Mouse (Mus musculus): ENCODE results near the gene Gclc. TPM values are rescaled to one million over a fixed set of nuclear protein-coding genes. Genes with fewer than 3 reads are reported as not detected.

The Gclc gene
- total RNA-seq (2021): 10 to 100 TPM in 1 of 2 experiments, 1 to 10 TPM in 1; 9.1 to 10.6 TPM
- long read RNA-seq, experiment 1, transcript Gclc-201 (16 exons, 3,423 nt): major isoform, 10 of 15 reads
- long read RNA-seq, experiment 1, partial matches to known transcripts: 0 of 15 reads
- long read RNA-seq, experiment 1, other reads (novel, unspliced or antisense): 5 of 15 reads
- long read RNA-seq, experiment 2, transcript Gclc-201 (16 exons, 3,423 nt): major isoform, 15 of 21 reads
- long read RNA-seq, experiment 2, partial matches to known transcripts: 1 of 21 reads
- long read RNA-seq, experiment 2, other reads (novel, unspliced or antisense): 5 of 21 reads

GRCm38 (mm10) chr9:77753853-77754727 is at the start of gene Gclc:
Gene Gclc, plus strand, starts transcription at chr9:77754535.
- DNase-seq (ENCODE audit: low spot score): peak; percentile 89

GRCm38 (mm10) chr9:77706515-77706914 is 47.8 kb upstream of the Gclc start:
- DNase-seq (ENCODE audit: low spot score): no peak

- no peak for DNase-seq (ENCODE audit: low spot score)
These were observed 46.7 kb upstream of the Gclc start for GRCm38 (mm10) chr9:77707433-77708139.

GRCm38 (mm10) chr9:77708950-77709349 is 45.4 kb upstream of the Gclc start:
- no peak for DNase-seq (ENCODE audit: low spot score)

- DNase-seq (ENCODE audit: low spot score): no peak
These were observed 43.2 kb upstream of the Gclc start for GRCm38 (mm10) chr9:77711021-77711569.

GRCm38 (mm10) chr9:77712816-77713215 is 41.5 kb upstream of the Gclc start:
- DNase-seq (ENCODE audit: low spot score): no peak

GRCm38 (mm10) chr9:77713301-77713700 is 41.0 kb upstream of the Gclc start:
- no peak for DNase-seq (ENCODE audit: low spot score)

- DNase-seq (ENCODE audit: low spot score): no peak
These were observed 39.1 kb upstream of the Gclc start for GRCm38 (mm10) chr9:77715262-77715661.

- DNase-seq (ENCODE audit: low spot score): no peak
These were observed 38.3 kb upstream of the Gclc start for GRCm38 (mm10) chr9:77716009-77716408.

GRCm38 (mm10) chr9:77717831-77718435 is 36.4 kb upstream of the Gclc start:
- no peak for DNase-seq (ENCODE audit: low spot score)

GRCm38 (mm10) chr9:77718816-77719411 is 35.4 kb upstream of the Gclc start:
- no peak for DNase-seq (ENCODE audit: low spot score)

GRCm38 (mm10) chr9:77719675-77720074 is 34.7 kb upstream of the Gclc start:
- no peak for DNase-seq (ENCODE audit: low spot score)

- DNase-seq (ENCODE audit: low spot score): no peak
These were observed 32.0 kb upstream of the Gclc start for GRCm38 (mm10) chr9:77722381-77722780.

GRCm38 (mm10) chr9:77724216-77724615 is 30.1 kb upstream of the Gclc start:
- DNase-seq (ENCODE audit: low spot score): no peak

- DNase-seq (ENCODE audit: low spot score): no peak
These were observed 28.9 kb upstream of the Gclc start for GRCm38 (mm10) chr9:77725448-77725847.

- no peak for DNase-seq (ENCODE audit: low spot score)
These were observed 28.2 kb upstream of the Gclc start for GRCm38 (mm10) chr9:77726018-77726684.

- no peak for DNase-seq (ENCODE audit: low spot score)
These were observed 27.3 kb upstream of the Gclc start for GRCm38 (mm10) chr9:77727012-77727411.

- DNase-seq (ENCODE audit: low spot score): no peak
These were observed 22.3 kb upstream of the Gclc start for GRCm38 (mm10) chr9:77732067-77732466.

- no peak for DNase-seq (ENCODE audit: low spot score)
These were observed 16.9 kb upstream of the Gclc start for GRCm38 (mm10) chr9:77737298-77738041.

- no peak for DNase-seq (ENCODE audit: low spot score)
These were observed 12.9 kb upstream of the Gclc start for GRCm38 (mm10) chr9:77741452-77741851.
